Mouse (Mus musculus) urinary bladder, postnatal 0 days (tissue): ENCODE measurements around the gene Fmod. TPM values are rescaled to one million over a fixed set of nuclear protein-coding genes. Genes with fewer than 3 reads are reported as not detected.

Experiments used
- polyA plus RNA-seq: library from polyadenylated mRNA; unstranded; fragments of >200 nt; fragmentation: Nextera tagmentation; extraction: Ambion mirVana; gene quantifications from 2 replicates; pipeline ENCODE4 v1.2.1, GENCODE M21; 2015

Fmod gene
- polyA plus RNA-seq: 29.3 and 34.3 TPM in 2 replicates

GRCm38 (mm10) chr1:134037172-134037571 is at the start of gene Fmod:
Gene Fmod, plus strand, starts transcription at chr1:134037254.

GRCm38 (mm10) chr1:134078802-134079476 is 41.9 kb downstream of the Fmod start, which contains the start of gene Btg2:
Gene Btg2, minus strand, starts transcription at chr1:134079120.

Other genes starting within 250 kb of the Fmod start
- 59.8 and 87.1 TPM in 2 replicates for gene Atp2b4, start 236.2 kb upstream of the Fmod start, polyA plus RNA-seq
- gene Optc, start 129.3 kb upstream of the Fmod start, polyA plus RNA-seq: 10.6 and 12.0 TPM in 2 replicates
- 20.9 and 27.2 TPM in 2 replicates for gene Prelp, start 115.8 kb upstream of the Fmod start, polyA plus RNA-seq
- gene Btg2, start 41.9 kb downstream of the Fmod start, polyA plus RNA-seq: 38.3 and 43.0 TPM in 2 replicates
- gene Chit1, start 74.0 kb downstream of the Fmod start, polyA plus RNA-seq: 0.15 TPM in 1 of 2 replicates, not detected in the other
- gene Chil1, start 144.9 kb downstream of the Fmod start, polyA plus RNA-seq: 0.67 and 2.6 TPM in 2 replicates
- gene Mybph, start 156.2 kb downstream of the Fmod start, polyA plus RNA-seq: 0.07 and 0.08 TPM in 2 replicates
- gene Adora1, start 198.2 kb downstream of the Fmod start, polyA plus RNA-seq: 0.18 and 0.40 TPM in 2 replicates